Mouse (Mus musculus): Measurements from ENCODE around the gene Usp36. TPM values are rescaled to one million over a fixed set of nuclear protein-coding genes. Genes with fewer than 3 reads are reported as not detected.

The Usp36 gene
- total RNA-seq, 1 experiment from 2014 or later: 20.8 TPM

GRCm38 (mm10) chr11:118265621-118266020 lies 24.4 kb downstream of the Usp36 start:
- no peak for ATAC-seq (replicated peaks in 1 of 2; ENCODE audit: insufficient read depth in 1 of 2, low FRiP score in 2 of 2, low TSS enrichment in 1 of 2, low read depth in 1 of 2, poor library complexity in 2 of 2, severe bottlenecking in 2 of 2)

- ATAC-seq (replicated peaks in 1 of 2; ENCODE audit: insufficient read depth in 1 of 2, low FRiP score in 2 of 2, low TSS enrichment in 1 of 2, low read depth in 1 of 2, poor library complexity in 2 of 2, severe bottlenecking in 2 of 2): no peak
These were observed 26.9 kb downstream of the Usp36 start for GRCm38 (mm10) chr11:118263146-118263545.

GRCm38 (mm10) chr11:118260081-118260480 lies 30.0 kb downstream of the Usp36 start:
- ATAC-seq (replicated peaks in 1 of 2; ENCODE audit: insufficient read depth in 1 of 2, low FRiP score in 2 of 2, low TSS enrichment in 1 of 2, low read depth in 1 of 2, poor library complexity in 2 of 2, severe bottlenecking in 2 of 2): no peak

- ATAC-seq (replicated peaks in 1 of 2; ENCODE audit: insufficient read depth in 1 of 2, low FRiP score in 2 of 2, low TSS enrichment in 1 of 2, low read depth in 1 of 2, poor library complexity in 2 of 2, severe bottlenecking in 2 of 2): no peak
These were observed 30.5 kb downstream of the Usp36 start for GRCm38 (mm10) chr11:118259580-118259979.

- ATAC-seq (replicated peaks in 1 of 2; ENCODE audit: insufficient read depth in 1 of 2, low FRiP score in 2 of 2, low TSS enrichment in 1 of 2, low read depth in 1 of 2, poor library complexity in 2 of 2, severe bottlenecking in 2 of 2): no peak
These were observed 33.7 kb downstream of the Usp36 start for GRCm38 (mm10) chr11:118256371-118256770.

GRCm38 (mm10) chr11:118254159-118254951 lies 35.7 kb downstream of the Usp36 start:
- peak; percentile 84 to 91 for ATAC-seq (replicated peaks in 1 of 2; ENCODE audit: insufficient read depth in 1 of 2, low FRiP score in 2 of 2, low TSS enrichment in 1 of 2, low read depth in 1 of 2, poor library complexity in 2 of 2, severe bottlenecking in 2 of 2)

GRCm38 (mm10) chr11:118253447-118254158 lies 36.4 kb downstream of the Usp36 start:
- ATAC-seq (replicated peaks in 1 of 2; ENCODE audit: insufficient read depth in 1 of 2, low FRiP score in 2 of 2, low TSS enrichment in 1 of 2, low read depth in 1 of 2, poor library complexity in 2 of 2, severe bottlenecking in 2 of 2): 0 out of 4 replicates have a peak, but pooled peaks of 1 of the 2 experiments have one; percentile 3

- no peak; a peak in 1 of 4 replicates for ATAC-seq (replicated peaks in 1 of 2; ENCODE audit: insufficient read depth in 1 of 2, low FRiP score in 2 of 2, low TSS enrichment in 1 of 2, low read depth in 1 of 2, poor library complexity in 2 of 2, severe bottlenecking in 2 of 2)
These were observed 41.0 kb downstream of the Usp36 start for GRCm38 (mm10) chr11:118249012-118249383.

- ATAC-seq (replicated peaks in 1 of 2; ENCODE audit: insufficient read depth in 1 of 2, low FRiP score in 2 of 2, low TSS enrichment in 1 of 2, low read depth in 1 of 2, poor library complexity in 2 of 2, severe bottlenecking in 2 of 2): peak; percentile 96 to 98
These were observed 41.7 kb downstream of the Usp36 start, which contains the start of gene Cyth1 for GRCm38 (mm10) chr11:118248150-118249011. Gene Cyth1 (minus strand): TSS chr11:118248592.

- peak in 1 of 2 experiments; percentile 19; a peak in 2 of 4 replicates for ATAC-seq (replicated peaks in 1 of 2; ENCODE audit: insufficient read depth in 1 of 2, low FRiP score in 2 of 2, low TSS enrichment in 1 of 2, low read depth in 1 of 2, poor library complexity in 2 of 2, severe bottlenecking in 2 of 2)
These were observed 42.5 kb downstream of the Usp36 start for GRCm38 (mm10) chr11:118247359-118248095.

GRCm38 (mm10) chr11:118246724-118247123 lies 43.3 kb downstream of the Usp36 start:
- ATAC-seq (replicated peaks in 1 of 2; ENCODE audit: insufficient read depth in 1 of 2, low FRiP score in 2 of 2, low TSS enrichment in 1 of 2, low read depth in 1 of 2, poor library complexity in 2 of 2, severe bottlenecking in 2 of 2): no peak

GRCm38 (mm10) chr11:118245130-118245529 lies 44.9 kb downstream of the Usp36 start:
- ATAC-seq (replicated peaks in 1 of 2; ENCODE audit: insufficient read depth in 1 of 2, low FRiP score in 2 of 2, low TSS enrichment in 1 of 2, low read depth in 1 of 2, poor library complexity in 2 of 2, severe bottlenecking in 2 of 2): no peak

GRCm38 (mm10) chr11:118243627-118244261 lies 46.3 kb downstream of the Usp36 start:
- ATAC-seq (replicated peaks in 1 of 2; ENCODE audit: insufficient read depth in 1 of 2, low FRiP score in 2 of 2, low TSS enrichment in 1 of 2, low read depth in 1 of 2, poor library complexity in 2 of 2, severe bottlenecking in 2 of 2): no peak

GRCm38 (mm10) chr11:118242506-118242905 lies 47.5 kb downstream of the Usp36 start:
- no peak for ATAC-seq (replicated peaks in 1 of 2; ENCODE audit: insufficient read depth in 1 of 2, low FRiP score in 2 of 2, low TSS enrichment in 1 of 2, low read depth in 1 of 2, poor library complexity in 2 of 2, severe bottlenecking in 2 of 2)

GRCm38 (mm10) chr11:118240388-118240787 lies 49.7 kb downstream of the Usp36 start:
- ATAC-seq (replicated peaks in 1 of 2; ENCODE audit: insufficient read depth in 1 of 2, low FRiP score in 2 of 2, low TSS enrichment in 1 of 2, low read depth in 1 of 2, poor library complexity in 2 of 2, severe bottlenecking in 2 of 2): no peak

- no peak for ATAC-seq (replicated peaks in 1 of 2; ENCODE audit: insufficient read depth in 1 of 2, low FRiP score in 2 of 2, low TSS enrichment in 1 of 2, low read depth in 1 of 2, poor library complexity in 2 of 2, severe bottlenecking in 2 of 2)
These were observed 50.5 kb downstream of the Usp36 start for GRCm38 (mm10) chr11:118239281-118240198.

Data from hematopoietic stem cell, adult 5-6 weeks (primary cell).